Mouse (Mus musculus) liver, adult (tissue): ENCODE results near the gene Dgcr2.

ENCODE experiments used
- GATA4 ChIP-seq: IDR thresholded peaks from 2 replicates; pipeline ENCODE4 v1.6.1; 2014; ENCODE audit warnings: mild to moderate bottlenecking, low read length; ENCODE audit not compliant: insufficient replicate concordance

Gene Dgcr2

DNA sequence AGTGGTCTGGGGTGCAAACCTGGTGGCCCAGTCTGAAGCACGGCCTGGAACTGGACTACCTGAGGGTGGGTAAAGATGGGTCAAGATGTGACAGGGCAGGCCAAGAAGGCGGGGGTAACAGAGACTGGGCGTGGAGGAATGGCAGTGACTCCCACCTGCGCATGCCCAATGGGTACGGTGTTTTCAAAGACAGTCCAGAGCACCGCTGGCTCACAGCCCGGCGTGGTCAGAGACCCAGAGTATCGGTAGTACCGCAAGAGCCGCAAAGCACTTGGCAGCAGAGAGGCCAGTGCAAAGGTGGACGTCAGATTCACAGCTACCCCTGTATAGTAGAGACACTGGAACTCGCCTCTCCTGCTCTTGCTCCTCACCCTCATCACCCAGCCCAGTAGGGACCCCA is 62.9 kb downstream of the Dgcr2 start:
- no peak for TF ChIP-seq GATA4

DNA sequence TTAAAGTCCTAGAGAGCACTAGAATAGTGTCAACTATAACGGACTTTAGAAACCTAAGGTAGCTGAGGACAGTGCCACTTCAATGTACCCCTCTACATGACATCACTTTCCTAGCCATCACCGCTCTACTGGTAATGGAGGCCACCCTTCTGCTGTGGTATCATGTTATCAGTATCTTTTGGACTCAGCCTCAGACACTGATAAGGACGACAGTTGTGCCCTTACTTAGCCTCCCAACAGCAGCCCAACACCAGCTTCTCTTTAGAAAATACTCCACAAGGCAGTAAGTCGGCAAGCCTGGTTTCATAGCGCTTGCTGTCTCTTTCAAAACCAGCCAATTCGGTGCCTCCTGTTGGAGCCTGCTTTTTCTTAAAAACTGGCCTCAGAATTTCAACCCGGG is 63.8 kb downstream of the Dgcr2 start:
- TF ChIP-seq GATA4, result no peak

DNA sequence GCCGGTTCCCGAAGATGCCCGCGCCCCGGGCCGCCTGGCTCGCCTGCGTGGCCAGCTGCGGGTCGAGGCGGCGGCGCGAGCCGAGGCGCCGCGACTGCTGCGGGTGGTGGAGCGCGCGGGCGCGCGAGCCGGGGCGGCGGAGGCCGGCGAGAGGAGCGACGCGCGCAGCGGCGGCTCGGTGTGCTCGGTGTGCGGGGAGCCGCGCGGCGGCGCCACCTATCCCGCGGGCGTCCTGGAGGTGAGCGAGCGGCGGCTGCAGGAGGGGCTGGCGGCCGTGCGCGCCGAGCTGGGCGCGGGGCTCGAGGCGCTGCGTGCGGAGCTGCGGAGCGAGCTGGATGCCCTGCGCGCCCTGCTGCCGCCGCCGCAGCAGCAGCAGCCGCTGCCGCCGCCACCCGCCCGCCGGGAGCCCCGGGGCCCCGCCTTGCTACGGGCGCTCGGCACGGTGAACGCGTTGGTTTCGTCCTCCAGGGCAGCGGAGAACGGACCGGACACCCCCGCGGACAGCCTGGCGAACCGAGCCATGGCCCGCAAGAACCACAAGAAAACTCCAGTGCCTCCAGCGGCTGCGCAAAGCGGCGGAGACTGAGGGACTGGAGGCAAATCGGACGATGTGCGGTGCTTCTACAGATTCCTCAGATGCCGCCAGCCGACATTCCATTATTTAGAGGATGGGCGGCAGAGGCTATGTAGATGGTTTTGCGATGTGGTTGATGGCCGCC is 64.5 kb downstream of the Dgcr2 start:
- TF ChIP-seq GATA4, result no peak

DNA sequence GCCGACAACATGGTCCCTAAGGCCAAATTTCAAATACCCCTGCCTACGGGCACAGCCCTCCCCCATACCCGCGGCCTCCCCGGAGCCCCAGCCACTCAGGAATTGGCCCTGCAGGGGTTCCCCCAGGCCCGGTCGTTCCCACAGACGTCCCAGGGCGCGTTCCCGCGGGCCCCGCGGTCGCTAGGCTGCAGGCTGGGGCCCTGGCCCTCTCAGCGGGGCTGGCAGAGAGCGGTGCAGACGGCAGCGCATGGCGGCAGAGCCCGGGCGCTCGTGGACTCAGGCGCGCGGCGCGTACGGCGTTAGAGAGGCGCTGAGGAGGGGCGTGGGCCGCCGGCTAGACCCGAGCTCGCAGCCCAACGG is 65.1 kb downstream of the Dgcr2 start:
- TF ChIP-seq GATA4, result no peak

DNA sequence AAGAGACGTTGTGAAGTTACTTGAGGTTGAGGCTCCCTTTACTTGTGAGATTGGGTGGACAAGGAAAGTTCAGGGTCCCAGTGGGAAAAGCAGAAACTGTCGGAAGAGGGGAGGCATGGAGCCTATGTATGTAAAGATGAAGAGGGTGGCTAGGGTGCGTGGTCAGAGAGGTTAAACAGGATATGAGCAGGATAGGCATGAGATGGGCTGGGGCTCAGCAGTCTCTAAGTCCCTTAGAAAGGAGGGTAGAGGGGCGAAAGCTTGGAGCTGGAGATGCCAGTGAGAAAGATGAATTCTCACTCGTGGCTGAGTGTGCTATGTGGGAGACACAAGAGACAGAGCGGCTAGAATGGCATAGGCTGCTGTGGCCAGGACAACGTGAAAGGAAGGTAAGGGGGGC is 65.5 kb downstream of the Dgcr2 start, which contains the start of gene B830017H08Rik:
B830017H08Rik (plus strand) TSS at position 301 of the 400 bp plus-strand sequence.
- TF ChIP-seq GATA4, result no peak

DNA sequence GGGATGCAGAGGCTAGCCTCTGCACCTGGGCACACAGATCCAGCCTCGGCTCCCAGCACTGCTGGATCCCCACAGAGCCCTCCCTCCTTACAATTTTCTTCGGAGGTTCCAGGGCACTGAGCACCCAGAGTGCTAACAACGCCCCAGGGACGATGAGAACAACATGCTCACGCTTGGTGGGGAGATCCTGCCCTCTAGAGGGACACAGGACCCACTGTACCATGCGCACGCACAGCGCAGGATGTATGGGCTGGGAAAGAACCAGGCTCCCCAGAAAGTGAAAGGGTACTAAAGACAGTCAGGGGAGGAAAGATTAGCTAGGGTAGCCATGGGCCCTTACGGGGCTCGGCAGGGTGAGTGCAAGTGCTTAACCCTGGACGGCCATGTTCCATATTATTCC is 66.6 kb downstream of the Dgcr2 start:
- TF ChIP-seq GATA4, result no peak

DNA sequence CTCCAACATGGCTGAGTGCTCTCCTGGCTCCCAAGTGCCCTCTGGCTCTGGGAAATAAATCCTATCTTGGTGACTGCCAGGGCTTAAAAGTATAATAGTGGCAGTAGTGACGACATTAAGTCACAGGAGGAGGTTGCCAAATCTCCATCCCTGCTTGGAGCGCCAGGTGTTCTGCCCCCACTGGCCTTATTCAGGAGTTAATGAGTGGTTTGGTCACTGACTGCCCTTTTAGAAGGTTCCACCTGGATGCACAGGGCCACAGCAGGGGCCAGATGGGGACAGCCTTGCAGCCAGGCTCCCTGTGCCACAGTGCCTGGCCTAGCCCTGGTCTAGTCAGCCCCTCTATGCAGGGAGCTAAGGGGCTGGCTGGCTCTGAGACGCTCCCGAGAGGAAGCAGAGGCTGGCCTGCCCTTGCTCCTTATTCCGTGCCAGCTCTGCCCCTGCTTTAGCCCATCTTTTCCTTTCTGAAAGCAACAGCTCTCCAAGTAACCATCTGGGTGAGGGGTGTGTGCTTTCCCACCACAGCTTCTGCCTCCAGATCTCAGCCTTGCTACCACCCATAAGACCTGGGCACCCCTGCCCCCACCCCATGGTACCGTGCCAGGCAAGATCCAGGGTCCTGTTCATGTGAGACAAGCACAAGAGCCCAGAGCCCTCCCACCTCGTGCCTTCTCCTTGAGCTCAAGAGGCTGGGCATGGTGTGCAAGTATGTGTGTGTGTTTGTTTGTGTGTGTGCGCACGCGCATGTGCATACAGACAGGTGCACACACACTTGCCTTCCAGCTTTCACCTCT is 67.8 kb downstream of the Dgcr2 start:
- TF ChIP-seq GATA4, result no peak

DNA sequence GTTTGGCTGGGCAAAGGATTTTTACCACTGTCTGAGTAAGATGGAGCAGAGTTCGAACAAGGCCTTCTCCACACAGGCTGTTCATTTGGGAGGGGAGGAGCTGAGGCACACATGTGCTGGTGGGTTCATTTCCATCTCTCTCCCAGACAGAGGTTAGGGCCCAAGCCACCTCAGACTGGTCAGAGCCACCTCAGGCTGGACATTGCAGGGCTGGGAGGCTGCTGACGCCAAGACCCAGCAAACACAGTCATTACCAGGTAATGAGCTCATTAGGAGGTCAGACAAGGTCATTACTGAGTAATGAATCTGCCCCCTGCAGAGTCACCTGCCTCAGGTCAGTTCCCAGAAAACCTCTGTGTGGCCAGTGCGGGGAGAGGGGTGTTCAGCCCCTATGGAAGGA is 69.5 kb downstream of the Dgcr2 start:
- no peak for TF ChIP-seq GATA4

DNA sequence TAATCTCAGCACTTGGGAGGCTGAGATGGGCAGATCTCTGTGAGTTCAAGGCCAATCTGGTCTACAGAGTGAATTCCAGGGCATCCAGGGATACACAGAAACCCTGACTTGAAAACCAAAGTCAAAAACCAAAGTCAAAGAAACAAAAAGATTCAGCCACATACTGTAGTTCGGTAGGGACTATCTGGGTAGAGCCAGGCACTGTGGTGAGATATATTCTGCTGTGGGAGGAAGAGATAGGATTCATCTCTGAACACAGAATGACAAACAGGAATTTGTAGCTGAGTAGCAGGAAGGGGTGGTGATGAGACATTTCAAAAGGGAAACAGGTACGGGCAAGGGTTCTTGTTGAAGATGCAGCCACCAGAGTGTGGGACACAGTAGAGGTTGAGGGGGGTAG is 70.1 kb downstream of the Dgcr2 start:
- TF ChIP-seq GATA4, result no peak

DNA sequence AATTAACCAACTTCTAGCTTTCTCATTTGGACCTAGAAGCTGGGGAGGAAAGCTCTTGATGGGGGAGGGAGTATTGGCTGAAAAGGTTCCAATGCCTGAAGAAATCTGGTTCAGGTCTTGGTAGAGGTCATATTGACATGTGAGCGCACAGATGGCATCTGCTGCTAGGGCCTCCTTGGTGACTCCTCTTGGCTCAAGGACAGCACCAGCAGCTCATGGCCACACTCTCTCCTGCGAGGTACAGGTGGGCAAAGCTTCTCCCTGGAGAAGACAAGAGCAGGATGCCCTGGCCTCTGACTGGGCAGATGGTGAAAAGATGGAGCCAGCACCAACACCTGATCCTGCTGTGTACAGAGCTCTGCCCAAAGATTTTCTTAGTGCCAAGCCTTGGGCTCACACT is 71.9 kb downstream of the Dgcr2 start:
- TF ChIP-seq GATA4, result no peak

DNA sequence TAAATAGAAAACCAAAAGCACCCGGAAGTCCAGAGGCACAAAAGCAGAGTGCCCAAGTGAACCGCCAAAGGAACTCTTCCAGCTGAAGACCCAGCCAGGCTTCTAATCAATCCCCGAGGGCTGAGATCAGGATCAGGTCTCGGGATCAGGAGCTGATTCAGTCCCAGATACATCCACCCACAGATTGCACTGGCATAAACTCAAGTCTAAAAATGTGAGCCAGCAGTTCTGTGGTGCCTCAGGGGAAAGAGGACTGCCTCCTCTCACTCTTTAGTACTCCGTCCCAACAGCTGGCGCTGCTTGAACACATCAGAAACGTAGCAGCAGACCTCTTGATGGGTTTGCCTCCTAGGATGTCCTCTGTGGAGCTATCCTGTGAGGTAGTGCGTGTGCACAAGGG is 81.8 kb downstream of the Dgcr2 start:
- TF ChIP-seq GATA4, result no peak

DNA sequence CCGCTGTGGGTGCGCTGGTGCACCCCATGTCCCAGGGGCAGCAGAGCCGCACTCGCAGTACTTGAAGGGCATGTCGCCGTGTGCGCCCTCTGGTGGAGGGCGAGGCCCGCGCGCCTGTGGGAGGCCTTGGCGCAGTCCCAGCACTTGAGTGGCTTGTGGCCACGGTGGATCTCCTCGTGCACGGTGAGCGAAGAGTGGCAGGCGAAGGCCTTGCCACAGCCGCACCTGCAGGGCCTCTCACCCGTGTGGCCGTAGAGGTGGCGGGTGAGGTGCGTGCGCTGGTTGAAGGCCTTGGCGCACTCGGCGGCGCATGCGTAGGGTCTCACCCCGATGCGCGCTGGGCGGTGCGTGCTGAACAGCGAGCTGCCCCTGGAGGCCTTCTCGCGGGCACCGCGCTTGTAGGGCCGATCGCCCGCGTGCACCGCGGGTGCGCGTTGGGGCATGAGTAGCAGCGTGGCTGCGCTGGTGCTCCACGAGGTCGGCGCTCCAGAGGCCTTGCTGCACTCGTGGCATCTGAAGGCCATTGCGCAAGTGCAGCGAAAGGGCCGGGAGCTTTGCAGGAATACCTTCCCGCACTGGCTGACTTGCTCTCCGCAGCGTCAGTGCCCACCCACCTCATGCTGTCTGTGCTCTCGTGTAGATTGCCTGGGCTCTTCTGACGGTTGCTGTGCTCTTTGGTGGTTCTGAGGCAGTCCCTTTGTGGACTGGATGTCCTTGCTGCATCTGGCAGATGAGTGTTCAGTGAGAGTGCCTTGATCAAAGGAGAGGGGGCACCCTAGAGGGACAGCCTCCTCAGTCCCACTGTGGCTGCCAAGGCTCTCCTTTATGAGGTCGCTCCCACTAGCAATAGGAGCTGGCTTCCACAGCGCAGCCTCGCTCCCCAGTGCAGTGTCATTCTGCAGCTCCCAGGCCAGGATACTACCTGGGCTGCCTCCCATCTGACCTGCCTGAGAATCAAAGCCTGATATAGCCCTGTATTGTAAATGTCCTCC is 82.7 kb downstream of the Dgcr2 start:
- no peak for TF ChIP-seq GATA4

DNA sequence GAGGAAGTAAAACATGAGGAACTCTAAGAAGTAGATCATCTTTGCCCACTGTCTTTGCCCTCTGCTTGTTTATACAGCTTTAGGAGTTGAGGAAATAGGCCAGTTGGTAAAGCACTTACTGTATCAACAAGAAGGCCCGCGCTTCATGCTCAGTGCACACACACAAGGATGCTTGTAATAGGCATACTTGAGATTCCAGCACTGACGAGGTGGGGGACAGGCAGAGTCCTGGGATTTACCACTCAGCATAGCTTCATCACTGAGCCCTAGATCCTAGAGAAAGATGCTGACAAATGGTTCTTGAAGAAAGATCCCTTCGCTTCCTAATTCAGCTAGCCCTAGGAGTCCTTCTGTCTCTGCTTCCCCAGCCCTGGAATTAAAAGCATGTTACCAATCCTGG is 85.2 kb downstream of the Dgcr2 start:
- no peak for TF ChIP-seq GATA4

DNA sequence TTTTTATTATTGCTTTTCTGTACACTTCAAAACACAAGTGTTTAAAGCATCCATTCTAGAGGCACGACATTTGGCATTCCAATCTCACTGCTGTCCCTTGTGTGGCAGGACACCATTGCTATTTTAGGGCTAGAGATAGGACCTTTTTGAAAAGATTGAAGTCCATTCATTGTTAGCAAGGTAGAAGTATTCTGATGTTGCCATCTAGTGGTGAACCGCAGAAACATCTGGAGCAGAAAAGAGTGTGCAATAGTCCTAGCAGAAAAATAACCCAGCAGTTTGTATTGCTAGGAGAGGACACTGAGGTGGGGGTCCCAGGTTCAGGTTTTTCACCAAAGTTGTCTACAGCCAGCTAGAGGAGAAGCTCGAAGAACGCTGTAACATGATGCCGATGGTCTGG is 86.2 kb downstream of the Dgcr2 start:
- no peak for TF ChIP-seq GATA4

DNA sequence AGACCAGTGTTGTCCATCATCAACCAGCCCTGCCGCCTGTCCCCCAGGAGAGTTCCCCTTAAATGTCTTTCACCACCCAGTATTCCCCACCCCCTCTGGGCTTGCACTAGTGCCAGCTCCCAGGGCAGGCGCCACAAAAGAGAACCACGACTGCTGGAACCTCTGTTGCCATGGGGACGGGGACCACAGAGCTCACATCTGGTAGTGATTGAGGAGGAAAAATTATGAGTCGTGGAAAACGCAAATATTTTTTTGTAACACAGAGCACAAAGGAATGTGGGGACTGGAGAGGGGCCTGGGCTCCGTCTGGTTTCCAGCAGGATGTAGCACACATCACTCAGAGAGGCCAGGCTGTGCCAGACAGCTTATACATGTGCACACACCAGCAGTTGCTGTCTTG is 88.7 kb downstream of the Dgcr2 start:
- no peak for TF ChIP-seq GATA4
